Mouse (Mus musculus) intestine, postnatal 0 days (tissue): ENCODE measurements around the gene Micall1. TPM values are rescaled to one million over a fixed set of nuclear protein-coding genes. Genes with fewer than 3 reads are reported as not detected.
A peak's percentile ranks its signal among the peaks of the same experiment; 100 is the strongest.

Source experiments
- ATAC-seq: fragments of 200-750 bp; cut with Nextera tagmentation; 2 replicates; pipeline ENCODE4 v1.8.0; 2017; ENCODE audit warnings: mild to moderate bottlenecking, moderate TSS enrichment, moderate library complexity
- H3K27ac ChIP-seq: fragments of 300-500 bp; sonication (generic); 2 replicates; pipeline ENCODE4 v1.5.1; 2014; ENCODE audit warnings: mild to moderate bottlenecking, low read depth, low read length, moderate library complexity
- H3K27me3 ChIP-seq: fragments of 300-500 bp; sonication (generic); replicated peaks from 2 replicates; pipeline ENCODE4 v1.6.1; 2014; ENCODE audit warnings: low read length, mixed read lengths; ENCODE audit not compliant: control insufficient read depth, insufficient read depth
- H3K36me3 ChIP-seq: fragments of 300-500 bp; sonication (generic); 2 replicates; pipeline ENCODE4 v1.6.1; 2014; ENCODE audit warnings: mild to moderate bottlenecking, moderate library complexity; ENCODE audit not compliant: control insufficient read depth, insufficient read depth
- H3K4me1 ChIP-seq: fragments of 300-500 bp; sonication (generic); replicated peaks from 2 replicates; pipeline ENCODE4 v1.6.1; 2014; ENCODE audit warnings: antibody characterized with exemption, low read length, mixed read lengths; ENCODE audit not compliant: control insufficient read depth, insufficient read depth
- H3K4me2 ChIP-seq: fragments of 300-500 bp; sonication (generic); replicated peaks from 2 replicates; pipeline ENCODE4 v1.6.1; 2014; ENCODE audit warnings: low read depth, mild to moderate bottlenecking, moderate library complexity
- H3K4me3 ChIP-seq: fragments of 300-500 bp; sonication (generic); 2 replicates; pipeline ENCODE4 v1.5.1; 2014; ENCODE audit warnings: low read depth, low read length
- H3K9ac ChIP-seq: fragments of 300-500 bp; sonication (generic); 2 replicates; pipeline ENCODE4 v1.6.1; 2014; ENCODE audit warnings: mild to moderate bottlenecking, low read depth, low read length
- H3K9me3 ChIP-seq: fragments of 300-500 bp; sonication (generic); 2 replicates; pipeline ENCODE4 v1.6.1; 2016; ENCODE audit warnings: mixed run types; ENCODE audit not compliant: control insufficient read depth
- CTCF ChIP-seq: sonication (generic); IDR thresholded peaks from 2 replicates; pipeline ENCODE4 v1.5.1; 2016; ENCODE audit warnings: low read depth, mild to moderate bottlenecking, control low read depth, antibody characterized with exemption, moderate library complexity
- WGBS: fragments of 180-500 bp; shearing (Covaris S2); extraction: QIAGEN DNeasy Blood & Tissue Kit; methylation state at CpG from one replicate; pipeline ENCODE4 v1.1.7; 2014; 5-methylcytosine and 5-hydroxymethylcytosine counted together
- polyA plus RNA-seq: library from polyadenylated mRNA; unstranded; fragments of >200 nt; fragmentation: Nextera tagmentation; extraction: Ambion mirVana; gene quantifications from 2 replicates; pipeline ENCODE4 v1.2.1, GENCODE M21; 2015

Micall1 gene
- polyA plus RNA-seq, 1 experiment from 2014 or later: 3.7 TPM

DNA sequence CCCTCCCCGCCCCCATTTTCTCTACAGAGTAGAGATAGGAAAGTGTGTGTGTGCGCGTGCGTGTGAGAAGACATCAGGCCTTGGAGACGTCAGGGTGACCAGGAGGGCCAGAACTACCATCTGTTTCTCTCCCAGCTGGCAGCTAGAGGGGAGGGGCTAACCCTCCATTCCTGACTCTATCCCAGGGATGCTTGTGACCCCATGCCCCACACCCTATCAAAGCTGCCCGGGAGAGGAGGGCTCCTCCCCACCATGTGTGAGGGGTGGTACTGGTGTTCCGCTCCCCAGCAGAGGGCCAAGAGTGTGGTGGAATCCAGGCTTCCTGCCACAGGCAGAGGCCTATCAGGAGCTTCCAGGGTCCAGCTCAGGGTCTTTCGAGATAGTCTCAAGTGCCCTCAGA, 58.0 kb downstream of the Micall1 start:
- H3K4me3 ChIP-seq: no peak overlapping the region
- peaks cover 46% of the 10 kb centered on the region for H3K27me3 ChIP-seq
- no peaks in the 10 kb centered on the region for H3K4me1 ChIP-seq
- no peaks in the 10 kb centered on the region for H3K36me3 ChIP-seq
- no peaks in the 10 kb centered on the region for H3K9me3 ChIP-seq
- no peak for ATAC-seq
- 0 out of 2 replicates have a peak, but pooled peaks have one; percentile 3 for TF ChIP-seq CTCF
- 57% methylated on average over 8 of the region's 8 CpGs for WGBS
- no peak overlapping the region for H3K4me2 ChIP-seq
- no peak overlapping the region for H3K27ac ChIP-seq
- H3K9ac ChIP-seq: no peak overlapping the region

DNA sequence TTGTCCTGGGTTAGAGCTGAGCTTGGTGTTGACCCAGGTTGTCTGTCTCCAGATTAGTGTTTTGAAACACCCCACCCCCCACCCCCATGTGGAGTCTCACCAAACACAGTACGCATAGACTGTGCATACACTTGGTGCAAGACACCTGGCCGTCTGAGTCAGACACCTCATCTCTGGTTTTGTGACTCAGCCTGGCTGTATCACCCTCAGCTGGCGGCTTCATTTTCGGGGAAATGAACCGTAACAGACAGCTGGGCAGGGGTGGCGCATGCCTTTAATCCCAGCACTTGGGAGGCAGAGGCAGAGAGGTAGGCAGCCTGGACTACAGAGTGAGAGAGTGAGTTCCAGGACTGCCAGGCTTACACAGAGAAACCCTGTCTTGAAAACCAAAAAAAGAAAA, 68.2 kb downstream of the Micall1 start:
- TF ChIP-seq CTCF: no peak

DNA sequence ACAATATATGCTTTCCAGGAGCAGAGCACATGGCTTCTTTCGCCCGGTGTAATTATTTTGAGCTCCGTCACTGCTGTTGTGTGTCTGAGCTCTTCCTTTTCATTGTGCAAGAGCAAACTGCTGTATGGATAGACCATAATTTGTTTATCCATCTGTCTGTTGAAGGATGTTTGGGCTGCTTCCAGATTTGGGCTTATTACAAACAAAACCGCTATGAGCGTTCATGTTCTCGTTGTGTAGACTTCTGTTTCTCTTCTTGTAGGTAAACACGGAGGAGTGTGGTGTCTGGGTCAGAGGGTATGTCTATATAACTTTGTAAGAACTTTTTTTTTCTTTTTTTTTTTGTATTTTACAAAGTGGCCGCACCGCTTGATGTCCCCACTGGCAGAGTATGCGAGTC, 76.5 kb downstream of the Micall1 start:
- no peak for TF ChIP-seq CTCF
- H3K4me3 ChIP-seq: no peak overlapping the region
- H3K36me3 ChIP-seq: no peaks in the 10 kb centered on the region
- no peak overlapping the region for H3K27ac ChIP-seq
- no peaks in the 10 kb centered on the region for H3K4me1 ChIP-seq
- no peak overlapping the region for H3K4me2 ChIP-seq
- WGBS: 61% methylated on average over 10 of the region's 10 CpGs
- H3K9ac ChIP-seq: no peak overlapping the region
- ATAC-seq: no peak
- no peaks in the 10 kb centered on the region for H3K27me3 ChIP-seq
- H3K9me3 ChIP-seq: no peaks in the 10 kb centered on the region

More for the DNA sequence above, 68.2 kb downstream of the Micall1 start:
- H3K4me1 ChIP-seq: no peaks in the 10 kb centered on the region
- H3K4me3 ChIP-seq: no peak overlapping the region
- H3K4me2 ChIP-seq: no peak overlapping the region
- no peak overlapping the region for H3K27ac ChIP-seq
- no peak for ATAC-seq
- H3K9me3 ChIP-seq: no peaks in the 10 kb centered on the region
- H3K36me3 ChIP-seq: no peaks in the 10 kb centered on the region
- 72% methylated on average over 6 of the region's 6 CpGs for WGBS
- no peak overlapping the region for H3K9ac ChIP-seq
- H3K27me3 ChIP-seq: no peaks in the 10 kb centered on the region

Other genes starting within 250 kb of the Micall1 start
- 40.1 TPM in 2 replicates for gene Gga1, start 231.7 kb upstream of the Micall1 start, polyA plus RNA-seq
- gene Gm49510, start 209.2 kb upstream of the Micall1 start, polyA plus RNA-seq: 0.21 TPM in 1 of 2 replicates, not detected in the other
- gene Sh3bp1, start 209.1 kb upstream of the Micall1 start, polyA plus RNA-seq: 7.2 and 7.6 TPM in 2 replicates
- 3.3 and 4.2 TPM in 2 replicates for gene Pdxp, start 195.0 kb upstream of the Micall1 start, polyA plus RNA-seq
- 725 and 759 TPM in 2 replicates for gene Lgals1, start 182.2 kb upstream of the Micall1 start, polyA plus RNA-seq
- 24.8 and 26.0 TPM in 2 replicates for gene Nol12, start 174.0 kb upstream of the Micall1 start, polyA plus RNA-seq
- gene Triobp, start 161.2 kb upstream of the Micall1 start, polyA plus RNA-seq: 35.2 and 39.4 TPM in 2 replicates
- gene H1f0, start 80.4 kb upstream of the Micall1 start, polyA plus RNA-seq: 298 and 319 TPM in 2 replicates
- 2.2 and 2.6 TPM in 2 replicates for gene Galr3, start 67.0 kb upstream of the Micall1 start, polyA plus RNA-seq
- 44.1 and 48.8 TPM in 2 replicates for gene Ankrd54, start 46.0 kb upstream of the Micall1 start, polyA plus RNA-seq
- 97.0 and 100 TPM in 2 replicates for gene Eif3l, start 33.7 kb upstream of the Micall1 start, polyA plus RNA-seq
- 256 and 266 TPM in 2 replicates for gene Polr2f, start 32.1 kb downstream of the Micall1 start, polyA plus RNA-seq
- gene 1700088E04Rik, start 32.4 kb downstream of the Micall1 start, polyA plus RNA-seq: 4.2 and 5.2 TPM in 2 replicates
- gene Sox10, start 56.3 kb downstream of the Micall1 start, polyA plus RNA-seq: 2.8 and 3.5 TPM in 2 replicates
- gene Pick1, start 120.3 kb downstream of the Micall1 start, polyA plus RNA-seq: 21.9 and 24.6 TPM in 2 replicates
- 0.14 and 0.30 TPM in 2 replicates for gene Gm49486, start 120.5 kb downstream of the Micall1 start, polyA plus RNA-seq
- gene Slc16a8, start 145.9 kb downstream of the Micall1 start, polyA plus RNA-seq: 0.12 TPM in 1 of 2 replicates, not detected in the other
- 19.3 and 21.3 TPM in 2 replicates for gene Baiap2l2, start 176.6 kb downstream of the Micall1 start, polyA plus RNA-seq
- gene Pla2g6, start 219.5 kb downstream of the Micall1 start, polyA plus RNA-seq: 17.4 and 22.1 TPM in 2 replicates
- 6.6 and 8.8 TPM in 2 replicates for gene Maff, start 237.7 kb downstream of the Micall1 start, polyA plus RNA-seq